Comparison of ENCODE assay signal across 10 mouse cellular contexts in the genomic region with DNA sequence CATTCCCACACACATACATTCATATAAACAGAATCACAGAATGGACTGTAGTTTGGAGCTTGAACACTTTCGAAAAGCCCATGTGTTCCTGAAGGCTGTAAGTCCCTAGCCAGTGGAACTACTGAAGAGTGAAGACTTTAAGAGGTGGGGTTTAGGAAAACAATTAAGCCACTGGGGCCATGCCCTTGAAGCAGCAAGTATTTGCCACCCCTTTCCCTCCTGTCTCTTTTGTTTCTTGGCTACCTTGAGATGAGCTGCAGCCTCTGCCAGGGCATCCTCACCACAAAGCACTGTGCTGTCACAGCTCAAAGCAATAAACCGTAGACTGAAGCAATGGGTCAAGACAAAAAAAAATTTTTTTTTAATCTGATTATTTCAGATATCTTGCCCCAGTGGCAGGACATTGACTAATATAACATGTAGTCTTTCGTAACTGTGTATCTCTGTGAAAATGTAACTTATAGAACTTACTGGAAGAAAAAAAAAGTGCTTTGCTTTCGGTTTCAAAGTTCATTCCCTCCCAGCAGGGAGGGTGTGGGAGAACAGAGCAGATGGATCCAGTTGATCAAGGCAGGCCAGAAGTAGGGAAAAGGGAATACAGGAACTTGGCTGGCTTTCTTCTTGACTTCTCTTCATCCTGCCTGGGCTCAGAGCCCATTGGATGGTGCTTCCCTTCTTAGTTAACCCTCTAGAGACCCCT. TPM values are rescaled to one million over a fixed set of nuclear protein-coding genes. Genes with fewer than 3 reads are reported as not detected.
A peak's percentile ranks its signal among the peaks of the same experiment; 100 is the strongest.
DNase-seq lines count a peak whose midpoint lies in the region; ATAC-seq and TF ChIP-seq lines count a peak whose summit lies in the region.
"Had no signal": no experiment of that assay in that cellular context is flagged by ENCODE, and none has a peak within 500 bp of the region (broad histone marks: within the 10 kb centered on the region; RNA-seq: fewer than 3 reads in every experiment).

No protein-coding gene starts in this region.

- no peak overlapping the region for H3K4me3 ChIP-seq in small intestine, adult 2 months (ENCODE audit: low read depth, low read length)
- H3K4me3 ChIP-seq in hindbrain, embryonic 12.5 days = no peak overlapping the region
- H3K4me3 ChIP-seq in midbrain, embryonic 10.5 days = no peak overlapping the region
- H3K4me3 ChIP-seq: embryonic facial prominence, embryonic 12.5 days; liver, embryonic 15.5 days had no signal

- TF ChIP-seq POLR2A in small intestine, adult 2 months (IDR thresholded peaks at IDR 0.05; ENCODE audit: low read depth, low read length) = no peak

- H3K9ac ChIP-seq in hindbrain, embryonic 12.5 days = no peak overlapping the region
- H3K9ac ChIP-seq: embryonic facial prominence, embryonic 12.5 days; liver, embryonic 15.5 days had no signal

- no peaks in the 10 kb centered on the region for H3K9me3 ChIP-seq in hindbrain, embryonic 12.5 days (replicated peaks)
- no peaks in the 10 kb centered on the region for H3K9me3 ChIP-seq in midbrain, embryonic 10.5 days (replicated peaks)
- H3K9me3 ChIP-seq: embryonic facial prominence, embryonic 12.5 days; liver, embryonic 15.5 days had no signal

- no peak for TF ChIP-seq CTCF in small intestine, adult 2 months (IDR thresholded peaks at IDR 0.05; ENCODE audit: extremely low read depth, insufficient read length, insufficient replicate concordance, low read depth, low read length)

- no peaks in the 10 kb centered on the region for H3K36me3 ChIP-seq in small intestine, adult 2 months (ENCODE audit: control insufficient read depth, insufficient read depth, low read length)
- no peaks in the 10 kb centered on the region for H3K36me3 ChIP-seq in hindbrain, embryonic 12.5 days
- no peaks in the 10 kb centered on the region for H3K36me3 ChIP-seq in midbrain, embryonic 10.5 days
- H3K36me3 ChIP-seq: embryonic facial prominence, embryonic 12.5 days; liver, embryonic 15.5 days had no signal

- H3K27ac ChIP-seq in small intestine, adult 2 months (ENCODE audit: insufficient read depth, low read depth, low read length) = peak overlapping the region; percentile 88
- H3K27ac ChIP-seq in hindbrain, embryonic 12.5 days = no peak overlapping the region
- H3K27ac ChIP-seq in midbrain, embryonic 10.5 days (replicated peaks) = no peak overlapping the region
- H3K27ac ChIP-seq: embryonic facial prominence, embryonic 12.5 days; liver, embryonic 15.5 days had no signal

- WGBS in small intestine, adult 2 months = 16% methylated on average over 4 of the region's 4 CpGs
- 77% methylated on average over 4 of the region's 4 CpGs for whole genome bisulfite sequencing in hindbrain, embryonic 12.5 days
- 83% methylated on average over 4 of the region's 4 CpGs for WGBS in midbrain, embryonic 10.5 days

- H3K27me3 ChIP-seq in small intestine, adult 2 months (ENCODE audit: control insufficient read depth, insufficient read depth, low read length) = no peaks in the 10 kb centered on the region
- no peaks in the 10 kb centered on the region for H3K27me3 ChIP-seq in hindbrain, embryonic 12.5 days
- no peaks in the 10 kb centered on the region for H3K27me3 ChIP-seq in midbrain, embryonic 10.5 days (ENCODE audit: low read depth, poor library complexity, severe bottlenecking)
- H3K27me3 ChIP-seq: liver, embryonic 15.5 days had no signal

- H3K4me2 ChIP-seq in hindbrain, embryonic 12.5 days (replicated peaks) = no peak overlapping the region
- H3K4me2 ChIP-seq: embryonic facial prominence, embryonic 12.5 days; liver, embryonic 15.5 days had no signal

- H3K4me1 ChIP-seq in small intestine, adult 2 months (ENCODE audit: control insufficient read depth, insufficient read depth, insufficient read length, low read length) = peaks cover 32% of the 10 kb centered on the region
- no peaks in the 10 kb centered on the region for H3K4me1 ChIP-seq in hindbrain, embryonic 12.5 days
- H3K4me1 ChIP-seq in midbrain, embryonic 10.5 days = no peaks in the 10 kb centered on the region
- H3K4me1 ChIP-seq: embryonic facial prominence, embryonic 12.5 days had no signal

- ATAC-seq in hindbrain, embryonic 12.5 days (ENCODE audit: low FRiP score) = no peak

- peak; percentile 5 to 16 for DNase-seq in lung, adult 18-20 months
- no peak for DNase-seq in lung, postnatal 36 days
- DNase-seq in gastrocnemius, adult 8-10 months (ENCODE audit: low spot score in 2 of 2) = peak; percentile 6 to 23
- peak; percentile 49 for DNase-seq in kidney, adult 18-20 months
- no peak for DNase-seq in midbrain, embryonic 10.5 days (ENCODE audit: low spot score)
- no peak for DNase-seq in right cerebral cortex, adult 2 months (ENCODE audit: low spot score in 2 of 2)

RNA-seq across cellular contexts. Expression of gene Hibadh, which starts 35.2 kb away (rescaled TPM):
- total RNA-seq in gastrocnemius, adult 8-10 months (2022) = 100 to 1,000 TPM; 106 to 125 (median 119) TPM
- polyA plus RNA-seq in small intestine, adult 2 months (2012; rRNA removed) = 6.3 and 9.9 TPM in 2 replicates
- polyA plus RNA-seq in hindbrain, embryonic 12.5 days (2016; fragmentation: Nextera tagmentation; extraction: Ambion mirVana) = 63.8 and 66.7 TPM in 2 replicates
- polyA plus RNA-seq in midbrain, embryonic 10.5 days (2016; fragmentation: Nextera tagmentation; extraction: Ambion mirVana) = 77.4 and 83.2 TPM in 2 replicates

RNA-seq across cellular contexts. Expression of gene Tax1bp1, which starts 38.2 kb away (rescaled TPM):
- 10 to 100 TPM; 69.3 to 72.3 (median 71.7) TPM for total RNA-seq in gastrocnemius, adult 8-10 months (2022)
- 9.2 and 17.0 TPM in 2 replicates for polyA plus RNA-seq in small intestine, adult 2 months (2012; rRNA removed)
- polyA plus RNA-seq in hindbrain, embryonic 12.5 days (2016; fragmentation: Nextera tagmentation; extraction: Ambion mirVana) = 144 and 151 TPM in 2 replicates
- polyA plus RNA-seq in midbrain, embryonic 10.5 days (2016; fragmentation: Nextera tagmentation; extraction: Ambion mirVana) = 116 and 132 TPM in 2 replicates

Comparison
In these comparisons a context has a peak if more than half of its experiments do, and no peak if none do; other contexts are left out.
1. DNase-seq: peak in lung, adult 18-20 months (2 of 2), gastrocnemius, adult 8-10 months (2 of 2) and kidney, adult 18-20 months (single experiment); none in lung, postnatal 36 days (single experiment), midbrain, embryonic 10.5 days (single experiment) and right cerebral cortex, adult 2 months (0 of 2).